Mouse (Mus musculus): ENCODE data around the gene Gm43302.

- no peak for TF ChIP-seq CTCF (IDR thresholded peaks at IDR 0.05; ENCODE audit: extremely low read depth, insufficient read length, insufficient replicate concordance, low read depth, low read length)
- no peak for TF ChIP-seq POLR2A (IDR thresholded peaks at IDR 0.05; ENCODE audit: low read depth, low read length)
Measured at GRCm38 (mm10) chr5:105301531-105301930, 8.0 kb upstream of the Gm43302 start.

Measured in small intestine, adult 2 months (tissue).